Mouse (Mus musculus): ENCODE results near the gene Rnf6. TPM values are rescaled to one million over a fixed set of nuclear protein-coding genes. Genes with fewer than 3 reads are reported as not detected.
A peak's percentile ranks its signal among the peaks of the same experiment; 100 is the strongest.

Rnf6 gene
- polyA plus RNA-seq, 1 experiment from 2014 or later, result 26.7 TPM

DNA sequence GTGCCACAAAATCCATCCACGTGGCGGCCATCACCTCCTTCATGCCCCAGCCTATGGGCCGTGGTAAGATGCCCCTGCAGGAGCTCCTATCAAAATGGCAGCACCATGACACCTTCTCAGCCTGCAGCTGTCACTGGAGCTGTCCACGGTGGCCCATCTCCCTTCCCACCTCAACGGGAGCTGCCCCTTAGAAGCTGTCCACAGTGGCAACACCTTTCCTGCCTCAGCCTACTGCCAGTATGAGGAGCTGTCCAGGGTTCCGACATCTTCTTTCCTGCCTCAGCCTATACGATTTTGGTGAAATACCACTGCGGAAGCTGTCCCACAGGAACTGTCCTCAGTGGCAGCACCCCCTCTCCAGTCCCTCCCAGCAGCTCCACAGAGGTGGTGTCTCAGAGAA, 6.1 kb upstream of the Rnf6 start:
- no peak for ATAC-seq (ENCODE audit: low read depth)
- 87% methylated on average over 8 of the region's 8 CpGs for WGBS
- Histone ChIP-seq H3K27ac (replicated peaks) (no peak overlapping the region), H3K4me2 (no peak overlapping the region), H3K4me3 (no peak overlapping the region), H3K4me1 (replicated peaks) (peaks cover 8% of the 10 kb centered on the region), H3K9ac (no peak overlapping the region), H3K36me3 (no peaks in the 10 kb centered on the region), H3K27me3 (no peaks in the 10 kb centered on the region), H3K9me3 (no peaks in the 10 kb centered on the region)

DNA sequence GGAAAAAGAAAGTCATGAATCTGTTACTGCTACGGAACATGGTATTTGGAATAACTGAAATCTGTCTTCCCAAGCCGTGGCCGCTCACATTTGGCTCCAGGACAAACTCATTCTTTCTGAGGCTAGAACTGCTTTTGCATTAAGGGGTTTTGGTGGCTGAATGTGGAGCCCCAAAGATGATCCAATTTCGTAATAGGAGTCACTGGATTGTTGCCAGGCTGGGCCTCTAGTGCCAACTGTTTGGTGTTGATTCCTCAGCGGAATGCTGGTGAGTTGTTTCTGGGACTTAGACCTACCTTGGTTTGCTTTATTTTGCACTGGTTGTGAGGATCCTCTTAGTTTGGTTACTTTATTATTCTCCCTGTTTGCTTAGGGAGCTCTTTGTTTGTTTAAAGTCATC, 2.4 kb upstream of the Rnf6 start:
- 82% methylated on average over 5 of the region's 5 CpGs for WGBS
- Histone ChIP-seq H3K9me3 (no peaks in the 10 kb centered on the region), H3K27ac (replicated peaks) (no peak overlapping the region)

DNA sequence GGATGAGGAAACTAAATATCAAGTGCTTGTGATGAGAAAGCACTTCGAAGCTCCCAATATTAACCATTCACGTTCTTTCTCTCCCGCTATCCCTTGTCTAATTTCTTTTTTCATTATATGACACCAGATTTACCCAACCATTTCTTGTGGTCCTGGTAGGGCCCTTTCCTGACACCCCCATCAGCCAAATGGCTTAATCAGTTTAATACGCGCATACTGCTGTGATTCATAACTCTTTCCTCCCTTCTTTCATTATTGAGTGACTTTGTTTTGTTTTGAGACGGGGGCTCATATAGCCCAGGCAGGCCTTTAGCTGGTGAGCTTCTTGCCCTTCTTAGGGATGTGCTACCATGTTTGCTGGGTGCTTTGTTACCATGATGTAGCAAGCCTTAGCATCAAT, 367 bp upstream of the Rnf6 start:
- H3K27me3 ChIP-seq, result no peaks in the 10 kb centered on the region
- peaks cover 26% of the 10 kb centered on the region for H3K36me3 ChIP-seq
- ATAC-seq (ENCODE audit: low read depth), result no peak
- peak overlapping the region; percentile 73 for H3K4me3 ChIP-seq
- H3K9me3 ChIP-seq, result no peaks in the 10 kb centered on the region
- H3K4me1 ChIP-seq (replicated peaks), result peaks cover 27% of the 10 kb centered on the region
- 32% methylated on average over 6 of the region's 6 CpGs for WGBS
- H3K27ac ChIP-seq (replicated peaks), result peak overlapping the region; percentile 98
- peak overlapping the region; percentile 87 for H3K9ac ChIP-seq
- H3K4me2 ChIP-seq, result peak overlapping the region; percentile 74

More for the DNA sequence above, 2.4 kb upstream of the Rnf6 start:
- H3K4me2 ChIP-seq, result no peak overlapping the region
- H3K4me1 ChIP-seq (replicated peaks), result peaks cover 27% of the 10 kb centered on the region
- no peak overlapping the region for H3K9ac ChIP-seq
- H3K36me3 ChIP-seq, result peaks cover 10% of the 10 kb centered on the region
- no peaks in the 10 kb centered on the region for H3K27me3 ChIP-seq
- H3K4me3 ChIP-seq, result no peak overlapping the region
- no peak for ATAC-seq (ENCODE audit: low read depth)

DNA sequence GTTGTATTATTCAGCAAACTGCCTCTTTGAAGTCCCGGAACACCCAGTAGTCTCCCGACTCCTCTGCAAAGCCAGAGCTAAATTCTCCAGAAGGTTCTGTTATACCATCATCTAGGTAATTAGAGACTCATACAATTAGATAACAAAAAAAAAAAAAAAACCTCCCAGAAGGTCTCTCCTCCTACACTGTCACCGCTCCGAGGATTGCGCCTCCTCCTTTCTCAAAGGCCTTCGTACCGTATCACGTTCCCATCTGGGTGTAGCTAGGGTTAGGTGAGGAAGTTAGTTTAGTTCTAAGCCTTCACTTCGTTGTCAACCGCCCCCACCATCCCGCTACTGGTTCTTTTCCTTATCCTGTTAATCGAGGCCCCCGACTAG, 865 bp downstream of the Rnf6 start:
- Histone ChIP-seq H3K4me2 (peak overlapping the region; percentile 74), H3K4me3 (peak overlapping the region; percentile 73), H3K36me3 (peaks cover 38% of the 10 kb centered on the region), H3K9ac (peak overlapping the region; percentile 87), H3K27ac (replicated peaks) (peak overlapping the region; percentile 98; the same call in 1 of the 2 replicates), H3K4me1 (replicated peaks) (peaks cover 27% of the 10 kb centered on the region), H3K9me3 (no peaks in the 10 kb centered on the region), H3K27me3 (no peaks in the 10 kb centered on the region)
- ATAC-seq (ENCODE audit: low read depth), result peak; percentile 70
- WGBS, result 8% methylated on average over 13 of the region's 13 CpGs

DNA sequence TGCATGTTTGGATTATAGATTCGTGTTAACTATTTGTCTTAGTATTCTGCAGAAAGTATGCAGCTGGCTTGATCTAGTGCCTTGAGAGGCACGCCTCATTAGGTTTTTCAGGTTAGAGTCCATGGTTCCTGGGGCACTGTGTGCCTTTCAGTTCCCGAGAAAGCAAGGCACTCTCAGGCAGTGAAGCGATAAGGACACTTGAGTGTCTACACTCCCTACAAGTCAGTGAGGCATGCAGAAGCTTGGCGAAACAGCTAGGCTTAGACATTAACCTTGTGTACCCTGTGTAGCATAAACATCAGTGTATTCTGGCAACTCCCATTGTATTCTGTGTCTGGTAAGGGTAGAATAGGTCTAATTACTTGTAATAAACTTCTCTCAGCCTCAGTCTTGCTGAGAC, 15.8 kb downstream of the Rnf6 start:
- Histone ChIP-seq H3K36me3 (peaks cover 92% of the 10 kb centered on the region), H3K9me3 (peaks cover 8% of the 10 kb centered on the region; the same call in 1 of the 2 replicates), H3K4me1 (replicated peaks) (no peaks in the 10 kb centered on the region), H3K27ac (replicated peaks) (no peak overlapping the region), H3K9ac (no peak overlapping the region), H3K27me3 (no peaks in the 10 kb centered on the region), H3K4me3 (no peak overlapping the region), H3K4me2 (no peak overlapping the region)
- ATAC-seq (ENCODE audit: low read depth), result no peak
- 95% methylated on average over 5 of the region's 5 CpGs for WGBS

DNA sequence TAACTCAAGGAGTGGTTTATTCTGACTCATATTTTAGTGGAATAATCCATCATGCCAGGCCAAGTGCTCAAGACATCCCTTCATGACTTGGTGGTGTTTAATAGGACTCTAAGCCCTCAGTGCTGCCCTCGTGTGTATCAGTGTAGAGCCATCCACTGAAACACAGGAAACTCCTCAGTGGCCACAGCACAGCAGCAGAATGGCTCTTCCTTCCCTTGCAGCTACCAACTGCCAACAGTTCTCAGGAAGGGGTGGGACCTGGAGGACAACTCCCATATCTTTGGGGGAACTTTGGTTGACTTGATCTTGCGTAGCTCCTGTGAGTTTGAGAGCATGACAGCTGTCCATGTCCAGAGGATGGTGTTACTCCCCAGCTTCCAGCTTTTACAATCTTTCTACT, 17.4 kb downstream of the Rnf6 start:
- no peak for ATAC-seq (ENCODE audit: low read depth)
- no peaks in the 10 kb centered on the region for H3K27me3 ChIP-seq
- H3K27ac ChIP-seq (replicated peaks), result no peak overlapping the region
- no peaks in the 10 kb centered on the region for H3K4me1 ChIP-seq (replicated peaks)
- no peak overlapping the region for H3K9ac ChIP-seq
- peaks cover 8% of the 10 kb centered on the region; the same call in 1 of the 2 replicates for H3K9me3 ChIP-seq
- WGBS, result 88% methylated on average over 2 of the region's 2 CpGs
- no peak overlapping the region for H3K4me2 ChIP-seq
- no peak overlapping the region for H3K4me3 ChIP-seq
- peaks cover 84% of the 10 kb centered on the region for H3K36me3 ChIP-seq

DNA sequence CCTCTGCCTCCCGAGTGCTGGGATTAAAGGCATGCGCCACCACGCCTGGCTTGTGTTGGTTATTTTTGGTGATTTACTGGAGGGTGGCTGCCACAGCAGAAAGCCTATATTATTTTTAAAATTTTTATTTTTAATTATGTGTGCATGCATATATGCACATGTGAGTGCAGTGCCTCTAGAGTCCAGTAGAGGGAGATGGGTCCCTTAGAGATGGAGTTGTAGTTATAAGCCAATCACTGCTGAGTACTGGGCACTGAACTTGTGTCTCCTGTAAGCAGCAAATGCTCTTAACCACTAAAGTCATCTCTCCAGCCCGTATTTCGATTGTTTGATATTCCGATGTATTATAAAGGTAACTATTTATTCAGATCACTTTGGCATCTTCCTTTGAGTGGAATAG, 20.8 kb downstream of the Rnf6 start:
- Histone ChIP-seq H3K4me3 (no peak overlapping the region), H3K27ac (replicated peaks) (no peak overlapping the region), H3K36me3 (peaks cover 60% of the 10 kb centered on the region), H3K27me3 (no peaks in the 10 kb centered on the region), H3K9me3 (peaks cover 8% of the 10 kb centered on the region; the same call in 1 of the 2 replicates), H3K9ac (no peak overlapping the region), H3K4me1 (replicated peaks) (no peaks in the 10 kb centered on the region), H3K4me2 (no peak overlapping the region)
- no peak for ATAC-seq (ENCODE audit: low read depth)
- 95% methylated on average over 6 of the region's 6 CpGs for WGBS

DNA sequence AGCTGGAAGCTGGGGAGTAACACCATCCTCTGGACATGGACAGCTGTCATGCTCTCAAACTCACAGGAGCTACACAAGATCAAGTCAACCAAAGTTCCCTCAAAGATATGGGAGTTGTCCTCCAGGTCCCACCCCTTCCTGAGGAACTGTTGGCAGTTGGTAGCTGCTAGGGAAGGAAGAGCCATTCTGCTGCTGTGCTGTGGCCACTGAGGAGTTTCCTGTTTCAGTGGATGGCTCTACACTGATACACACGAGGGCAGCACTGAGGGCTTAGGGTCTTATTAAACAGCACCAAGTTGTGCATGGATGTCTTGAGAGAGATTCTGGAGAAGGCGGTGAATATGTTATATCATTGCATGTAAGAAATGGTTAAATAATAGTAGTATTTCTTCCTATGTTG, 21.8 kb downstream of the Rnf6 start:
- ATAC-seq (ENCODE audit: low read depth), result no peak
- no peak overlapping the region for H3K4me2 ChIP-seq
- no peak overlapping the region for H3K9ac ChIP-seq
- 90% methylated on average over 2 of the region's 2 CpGs for WGBS
- H3K27ac ChIP-seq (replicated peaks), result no peak overlapping the region
- peaks cover 8% of the 10 kb centered on the region; the same call in 1 of the 2 replicates for H3K9me3 ChIP-seq
- H3K4me1 ChIP-seq (replicated peaks), result no peaks in the 10 kb centered on the region
- no peak overlapping the region for H3K4me3 ChIP-seq
- peaks cover 49% of the 10 kb centered on the region for H3K36me3 ChIP-seq
- H3K27me3 ChIP-seq, result no peaks in the 10 kb centered on the region

DNA sequence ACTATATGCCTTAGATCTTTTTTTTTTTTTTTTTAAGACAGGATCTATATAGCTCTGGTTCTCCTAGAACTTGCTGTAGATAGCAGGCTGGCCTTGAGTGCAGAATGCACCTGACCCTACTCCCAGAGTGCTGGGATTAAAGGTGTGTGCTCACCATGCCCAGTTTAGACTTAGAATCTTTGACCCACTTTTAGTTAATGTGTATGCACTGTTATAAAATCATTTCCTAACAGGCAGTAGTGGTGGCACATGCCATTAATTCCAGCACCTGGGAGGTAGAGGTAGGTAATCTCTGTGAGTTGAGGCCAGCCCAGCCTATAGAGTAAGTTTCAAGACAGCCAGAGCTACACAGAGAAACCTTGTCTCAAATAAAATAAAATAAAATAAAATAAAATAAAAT, 22.3 kb downstream of the Rnf6 start:
- H3K27me3 ChIP-seq, result no peaks in the 10 kb centered on the region
- ATAC-seq (ENCODE audit: low read depth), result no peak
- no peak overlapping the region for H3K4me3 ChIP-seq
- H3K9ac ChIP-seq, result no peak overlapping the region
- H3K4me2 ChIP-seq, result no peak overlapping the region
- peaks cover 45% of the 10 kb centered on the region for H3K36me3 ChIP-seq
- no peak overlapping the region for H3K27ac ChIP-seq (replicated peaks)
- H3K9me3 ChIP-seq, result peaks cover 8% of the 10 kb centered on the region; the same call in 1 of the 2 replicates
- H3K4me1 ChIP-seq (replicated peaks), result no peaks in the 10 kb centered on the region

DNA sequence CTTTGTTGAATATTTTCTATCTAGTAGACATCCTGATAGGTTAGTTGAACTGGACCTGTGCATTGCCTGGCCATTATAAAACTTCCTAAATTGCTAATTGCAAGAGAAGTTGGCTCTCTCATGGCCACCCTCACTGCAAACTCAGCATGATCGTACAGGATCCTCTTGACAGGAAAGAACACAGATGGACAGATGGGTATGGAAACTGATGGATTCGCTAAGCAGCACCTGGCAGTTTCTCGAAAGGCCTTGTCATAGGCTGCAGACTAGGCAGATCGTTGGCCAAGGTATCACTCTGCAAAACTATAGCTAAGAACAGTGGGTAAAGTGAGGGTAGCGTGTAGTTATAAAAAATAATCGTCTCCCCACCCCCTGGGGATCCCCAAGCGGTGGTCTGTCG, 28.0 kb downstream of the Rnf6 start:
- H3K27ac ChIP-seq (replicated peaks), result no peak overlapping the region
- ATAC-seq (ENCODE audit: low read depth), result no peak
- WGBS, result 87% methylated on average over 8 of the region's 8 CpGs

DNA sequence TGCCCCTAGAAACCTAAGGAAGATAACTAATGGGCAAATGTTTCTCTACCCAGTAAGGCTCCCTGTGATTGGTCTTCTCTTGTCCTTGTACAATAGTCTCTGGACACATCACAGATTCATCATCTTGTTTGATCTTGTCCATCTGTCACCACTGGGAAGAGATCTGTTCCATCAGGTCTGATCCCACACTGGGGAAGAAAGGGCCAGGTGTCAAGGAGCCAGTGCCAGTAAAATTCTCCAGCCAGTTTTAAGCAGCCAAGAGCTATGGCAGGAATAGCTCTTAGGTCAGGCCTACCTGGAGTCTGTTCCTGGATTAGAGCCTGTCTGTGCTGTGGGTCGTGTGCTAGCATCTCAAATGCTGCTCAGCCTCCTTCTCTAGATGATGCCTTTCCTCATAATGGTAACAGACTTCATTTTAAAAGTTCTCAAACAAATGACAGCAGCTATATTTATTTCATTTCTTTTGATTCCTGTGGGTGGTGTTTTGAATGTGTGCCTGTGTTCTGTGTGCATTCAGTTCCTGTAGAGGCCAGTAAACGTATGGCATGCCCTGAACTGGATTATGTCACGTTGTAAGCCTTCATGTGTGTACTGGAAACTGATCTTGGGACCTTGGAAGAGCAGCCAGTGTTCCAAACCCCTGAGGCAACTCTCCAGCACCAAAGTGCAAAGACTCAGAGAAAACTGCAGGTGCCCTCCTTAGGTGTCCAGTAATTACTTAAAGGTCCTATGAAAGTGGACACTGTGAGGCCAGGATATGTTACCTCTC, 30.7 kb downstream of the Rnf6 start:
- Histone ChIP-seq H3K4me1 (replicated peaks) (no peaks in the 10 kb centered on the region), H3K4me3 (no peak overlapping the region), H3K36me3 (no peaks in the 10 kb centered on the region), H3K9me3 (no peaks in the 10 kb centered on the region), H3K9ac (no peak overlapping the region), H3K4me2 (no peak overlapping the region), H3K27ac (replicated peaks) (no peak overlapping the region), H3K27me3 (no peaks in the 10 kb centered on the region)
- ATAC-seq (ENCODE audit: low read depth), result no peak
- 62% methylated on average over 3 of the region's 3 CpGs for WGBS

More for the DNA sequence above, 28.0 kb downstream of the Rnf6 start:
- Histone ChIP-seq H3K4me3 (no peak overlapping the region), H3K9ac (no peak overlapping the region), H3K4me1 (replicated peaks) (no peaks in the 10 kb centered on the region), H3K4me2 (no peak overlapping the region), H3K36me3 (peaks cover 9% of the 10 kb centered on the region; the same call in 1 of the 2 replicates), H3K27me3 (no peaks in the 10 kb centered on the region), H3K9me3 (no peaks in the 10 kb centered on the region)

DNA sequence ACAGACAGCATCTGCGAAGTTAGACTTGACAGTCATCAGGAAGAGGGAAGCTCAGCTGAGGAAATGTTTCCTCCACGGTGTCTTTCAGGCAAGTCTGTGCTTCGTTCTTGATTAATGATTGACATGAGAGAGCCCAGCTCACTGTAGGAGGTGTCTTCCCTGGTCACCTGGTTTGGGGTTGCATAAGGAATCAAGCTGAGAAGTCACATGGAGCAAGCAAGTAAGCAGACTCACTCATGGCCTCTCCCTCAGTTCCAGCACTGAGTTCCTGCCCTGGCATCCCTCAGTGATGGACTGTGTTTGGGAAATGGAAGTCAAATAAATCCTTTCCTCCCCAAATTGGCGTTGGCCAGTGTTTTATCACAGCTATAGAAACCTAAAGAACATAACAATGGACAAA, 31.3 kb downstream of the Rnf6 start:
- H3K9me3 ChIP-seq, result no peaks in the 10 kb centered on the region
- H3K4me3 ChIP-seq, result no peak overlapping the region
- WGBS, result 77% methylated on average over 4 of the region's 4 CpGs
- H3K27ac ChIP-seq (replicated peaks), result no peak overlapping the region
- H3K4me2 ChIP-seq, result no peak overlapping the region
- H3K4me1 ChIP-seq (replicated peaks), result no peaks in the 10 kb centered on the region
- H3K9ac ChIP-seq, result no peak overlapping the region
- no peaks in the 10 kb centered on the region for H3K36me3 ChIP-seq
- H3K27me3 ChIP-seq, result no peaks in the 10 kb centered on the region
- no peak for ATAC-seq (ENCODE audit: low read depth)

DNA sequence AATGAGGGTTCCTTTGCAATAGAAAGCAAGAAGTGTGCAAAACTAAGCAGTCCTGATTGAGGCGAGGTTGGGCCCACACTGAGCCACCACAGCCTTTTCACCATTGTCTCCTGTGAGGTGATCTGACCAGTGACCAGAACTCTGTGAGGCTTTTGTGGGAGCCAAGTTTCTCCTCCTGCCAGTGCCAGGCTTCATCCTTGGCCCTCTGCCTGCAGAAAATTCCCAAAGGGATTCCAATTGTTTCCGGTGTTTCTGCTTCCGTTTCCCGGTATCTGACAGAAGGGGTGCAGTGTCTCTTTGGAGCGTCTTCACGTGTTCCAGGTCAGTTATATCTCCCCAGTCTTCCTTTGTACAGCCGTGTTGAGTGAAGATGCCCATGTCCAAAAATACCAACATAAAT, 32.6 kb downstream of the Rnf6 start:
- Histone ChIP-seq H3K4me2 (no peak overlapping the region), H3K27me3 (no peaks in the 10 kb centered on the region), H3K36me3 (no peaks in the 10 kb centered on the region), H3K4me3 (no peak overlapping the region), H3K9ac (no peak overlapping the region), H3K27ac (replicated peaks) (no peak overlapping the region), H3K9me3 (no peaks in the 10 kb centered on the region), H3K4me1 (replicated peaks) (no peaks in the 10 kb centered on the region)
- no peak for ATAC-seq (ENCODE audit: low read depth)
- 82% methylated on average over 7 of the region's 7 CpGs for WGBS

All from neural tube, embryonic 13.5 days (tissue).